Mouse (Mus musculus): ENCODE measurements around the gene Mia3.
"Not testable (repeated sequence)": the region's sequence is repeated elsewhere in the genome, so short reads cannot be mapped to it uniquely, and the experiment has no call there.

Mia3 gene

GRCm38 (mm10) chr1:183369427-183370014, at the start of gene Mia3:
Gene Mia3 (minus strand): TSS chr1:183369553.
- peak; percentile 94 to 98 for DNase-seq

DNA sequence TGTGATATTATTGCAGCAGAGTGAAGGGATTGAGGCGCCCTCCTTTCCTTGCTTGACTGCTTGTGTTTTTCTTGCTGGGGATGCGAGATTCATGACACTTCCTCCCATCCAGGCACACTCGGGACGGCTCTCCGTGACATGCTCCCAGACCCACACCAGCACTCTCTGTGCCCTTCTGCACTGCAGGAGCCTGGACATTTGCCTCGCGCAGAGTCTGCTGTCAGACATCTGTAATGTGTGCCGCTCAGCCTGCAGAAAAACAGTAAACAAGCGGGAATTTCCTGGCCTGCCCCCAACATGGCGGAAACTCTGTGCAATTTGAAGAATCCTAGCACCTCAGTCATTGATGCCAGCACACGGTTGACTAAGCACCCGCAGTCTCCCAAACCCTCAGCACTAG, 48.5 kb upstream of the Mia3 start, which contains the start of gene Hhipl2:
TSS of gene Hhipl2 (plus strand) at position 343 of the 400 bp plus-strand sequence.
- DNase-seq, result no peak

GRCm38 (mm10) chr1:183414081-183414727, 44.9 kb upstream of the Mia3 start:
- no peak for DNase-seq

DNA sequence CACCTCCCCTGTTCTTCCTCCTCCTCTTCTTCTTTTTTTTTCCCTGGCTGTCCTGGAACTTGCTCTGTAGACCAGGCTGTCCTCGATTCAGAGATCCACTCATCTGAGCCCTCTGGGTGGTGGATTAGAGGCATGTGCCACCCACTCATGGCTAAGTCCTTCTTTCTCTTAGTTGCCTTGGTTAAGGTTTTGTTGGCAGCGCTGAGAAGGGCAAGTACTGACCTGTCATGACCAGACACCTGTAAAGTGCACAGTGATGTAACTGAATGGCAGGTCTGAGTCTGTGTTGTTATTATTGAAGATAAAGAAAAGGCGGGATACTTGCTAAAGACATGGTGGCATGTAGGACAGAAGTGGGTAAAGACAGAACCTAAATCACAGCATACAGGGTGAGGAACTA, 34.0 kb upstream of the Mia3 start:
- DNase-seq, result no peak

DNA sequence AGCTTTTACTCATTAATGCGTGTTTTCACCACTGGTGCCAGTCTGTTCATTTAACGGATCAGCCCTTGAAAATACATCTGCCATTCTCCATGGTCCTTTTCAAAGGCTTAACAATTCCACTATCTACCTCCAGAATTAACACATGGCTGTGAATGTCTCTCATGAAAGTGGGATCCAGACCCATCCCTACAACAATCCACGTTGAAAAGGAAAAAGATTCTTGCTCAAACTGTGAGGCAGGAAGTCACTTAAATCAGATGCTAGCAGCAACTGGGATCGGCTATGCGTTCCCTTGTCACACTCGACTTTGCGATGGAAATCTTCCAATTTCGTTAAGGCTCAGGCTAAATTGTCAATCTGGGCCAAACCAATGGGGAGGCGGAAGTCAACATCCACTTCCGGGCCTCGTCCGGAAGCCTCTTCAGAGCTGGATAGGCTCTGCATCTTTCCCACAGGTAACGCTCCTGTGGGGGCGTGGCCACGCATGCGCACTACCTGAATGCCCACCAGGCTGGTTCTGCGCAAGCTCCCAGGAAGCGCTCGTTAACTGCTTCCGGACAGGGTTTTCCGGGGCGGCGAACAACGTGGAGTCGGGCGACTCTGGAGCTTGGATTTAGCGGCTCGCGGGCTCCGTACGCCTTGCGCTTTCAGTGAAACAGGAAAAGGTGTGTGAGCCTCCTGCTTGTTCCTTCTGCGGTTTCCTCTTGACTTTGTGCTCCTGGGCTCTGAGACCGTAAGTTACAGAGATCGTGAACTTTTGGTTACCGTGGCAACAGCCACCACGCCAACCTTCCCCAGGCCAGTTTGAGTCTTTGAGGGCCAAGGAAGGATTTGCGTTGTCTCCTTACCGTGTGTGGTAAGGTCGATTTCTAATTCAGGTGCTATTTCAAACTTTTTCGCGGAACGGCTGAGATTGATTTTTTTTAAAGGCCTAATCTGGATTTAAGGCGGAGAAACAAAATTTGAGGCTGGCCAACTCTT, 19.4 kb upstream of the Mia3 start, which contains the start of gene Taf1a:
TSS of gene Taf1a (plus strand) at position 556 of the 981 bp plus-strand sequence.
- DNase-seq, result peak; percentile 89 to 96

GRCm38 (mm10) chr1:183387421-183387820, 18.1 kb upstream of the Mia3 start:
- not testable (repeated sequence) for DNase-seq

DNA sequence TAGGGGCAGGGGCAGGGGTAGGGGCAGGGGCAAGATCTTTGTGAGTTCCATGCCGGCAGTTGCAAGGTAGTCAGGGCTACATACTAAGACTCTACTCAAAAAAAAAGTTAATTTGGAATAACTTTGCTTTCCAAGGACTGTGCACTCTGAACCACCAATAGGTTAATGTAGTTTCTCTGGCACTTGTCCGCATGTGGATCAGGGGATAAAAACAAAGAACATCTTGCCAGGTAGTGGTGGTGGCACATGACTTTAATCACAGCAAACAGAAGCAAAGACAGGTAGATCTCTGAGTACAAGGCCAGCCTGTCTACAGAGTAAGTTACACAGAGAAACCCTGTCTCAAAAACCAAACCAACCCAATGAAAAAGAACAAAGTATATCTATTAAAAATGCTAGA, 13.3 kb upstream of the Mia3 start:
- no peak for DNase-seq

DNA sequence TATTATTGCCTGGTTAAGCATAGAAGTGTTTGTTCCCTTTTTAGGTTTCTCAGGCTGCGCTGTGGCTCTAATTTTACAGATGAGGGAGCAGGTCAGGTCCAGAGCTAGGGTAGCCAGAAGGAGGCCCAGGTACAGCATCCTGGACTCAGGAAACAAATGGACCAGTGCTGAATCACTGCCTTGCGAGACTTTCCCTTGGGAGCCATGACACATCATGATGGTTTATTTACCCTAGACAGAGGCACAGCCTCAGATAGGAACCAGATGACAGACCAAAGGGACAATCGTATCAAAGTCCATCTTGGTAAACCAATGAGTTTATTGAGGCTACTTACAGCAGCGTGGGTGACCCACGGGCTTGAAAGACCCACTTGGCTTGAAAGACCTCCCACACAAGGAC, 12.5 kb upstream of the Mia3 start:
- no peak for DNase-seq

GRCm38 (mm10) chr1:183379376-183379775, 10.0 kb upstream of the Mia3 start:
- not testable (repeated sequence) for DNase-seq

GRCm38 (mm10) chr1:183378321-183378941, 9.1 kb upstream of the Mia3 start:
- no peak for DNase-seq

GRCm38 (mm10) chr1:183377045-183377444, 7.7 kb upstream of the Mia3 start:
- DNase-seq, result no peak

DNA sequence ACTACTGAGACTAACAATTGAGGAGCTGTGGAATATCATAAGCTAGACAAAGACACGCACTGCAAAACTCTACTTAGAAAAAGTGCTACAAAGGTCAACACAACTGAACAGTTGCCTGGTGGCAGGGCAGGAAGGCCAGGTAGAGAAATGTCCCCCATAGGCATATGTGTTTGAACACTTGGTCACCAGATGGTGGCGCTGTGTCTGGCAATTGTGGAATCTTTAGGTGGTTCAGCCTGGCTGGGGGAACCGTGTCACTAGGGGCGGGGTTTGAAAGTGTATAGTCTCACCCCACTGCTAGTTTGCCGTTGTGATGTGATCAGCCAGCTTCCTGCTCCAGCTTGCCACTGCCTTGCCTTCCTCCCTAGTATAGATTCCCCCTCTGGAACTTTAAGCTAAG, 5.4 kb upstream of the Mia3 start:
- DNase-seq, result no peak

DNA sequence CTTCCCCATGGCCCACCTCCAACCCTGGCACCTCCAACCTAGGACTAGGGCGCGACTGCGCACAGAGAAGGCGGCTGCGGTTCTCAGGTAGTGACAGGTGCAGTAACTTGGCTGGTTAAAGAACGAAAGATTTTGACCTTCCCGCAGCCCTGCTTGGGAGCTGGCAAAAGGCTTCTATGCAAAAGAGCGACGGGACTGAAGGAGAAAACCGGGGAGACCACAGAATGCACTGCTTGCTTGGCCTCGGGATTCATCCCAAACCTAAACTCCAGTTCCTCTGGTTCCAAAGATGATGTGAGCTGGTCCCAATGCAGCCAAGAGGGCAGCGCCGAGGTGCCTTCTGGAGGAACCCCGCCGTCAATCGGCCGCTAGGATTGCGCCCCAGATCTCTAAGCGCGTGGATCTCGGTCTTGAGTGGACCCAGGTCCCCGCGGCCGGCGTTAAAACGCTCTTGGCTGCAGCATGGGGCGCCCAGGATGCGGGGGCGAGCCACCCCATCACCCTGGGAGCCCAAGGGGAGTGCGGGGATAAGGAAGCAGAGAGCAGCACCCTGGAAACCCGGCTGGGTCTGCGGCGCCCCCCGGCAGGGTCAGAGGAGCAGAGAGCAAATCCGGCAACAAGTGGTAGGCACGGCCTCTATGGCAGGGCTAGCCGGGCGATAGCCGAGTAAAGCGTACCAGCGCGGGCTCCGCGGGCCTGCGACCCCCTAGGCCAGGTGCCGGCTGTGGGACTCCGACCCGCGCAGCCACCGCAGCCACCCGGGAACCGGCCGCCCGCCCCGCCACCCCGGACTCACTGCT, 552 bp downstream of the Mia3 start:
- DNase-seq, result peak; percentile 18 to 53

GRCm38 (mm10) chr1:183366361-183366760, 3.0 kb downstream of the Mia3 start:
- DNase-seq, result no peak

DNA sequence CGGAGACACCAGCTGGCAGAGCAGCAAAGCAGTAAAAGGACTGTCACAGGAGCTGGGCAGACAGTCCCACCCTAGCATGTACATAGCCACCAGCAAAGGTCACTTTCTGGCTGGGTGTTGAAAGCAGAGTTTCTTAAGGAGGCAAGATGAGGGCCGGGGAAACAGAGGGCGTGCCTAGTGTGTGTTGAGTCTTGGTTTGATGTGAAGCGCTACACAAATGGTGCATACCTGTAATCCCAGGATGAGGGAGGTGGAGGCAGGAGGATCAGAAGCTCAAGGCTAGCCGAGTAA, 5.8 kb downstream of the Mia3 start:
- no peak for DNase-seq

- DNase-seq, result no peak
Observed at GRCm38 (mm10) chr1:183362729-183363576, 6.4 kb downstream of the Mia3 start.

DNA sequence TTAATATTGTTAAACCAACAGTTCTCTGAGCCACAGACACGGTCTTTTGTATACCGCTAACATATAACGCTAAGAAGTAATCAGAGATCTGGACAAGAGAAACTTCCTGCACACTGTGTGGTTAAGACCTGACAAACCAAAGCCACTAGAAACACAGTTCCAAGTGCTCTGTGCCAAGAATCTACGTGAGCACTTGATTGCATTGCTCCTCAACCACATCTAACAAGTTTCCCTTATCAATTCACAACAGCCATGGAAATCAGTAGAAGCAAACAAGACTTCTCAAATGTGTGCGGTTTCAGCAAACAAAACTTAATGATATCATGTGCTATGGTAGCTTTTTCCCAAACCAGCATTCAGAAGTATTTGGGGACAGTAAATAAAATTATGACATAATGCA, 7.1 kb downstream of the Mia3 start:
- DNase-seq, result no peak

DNA sequence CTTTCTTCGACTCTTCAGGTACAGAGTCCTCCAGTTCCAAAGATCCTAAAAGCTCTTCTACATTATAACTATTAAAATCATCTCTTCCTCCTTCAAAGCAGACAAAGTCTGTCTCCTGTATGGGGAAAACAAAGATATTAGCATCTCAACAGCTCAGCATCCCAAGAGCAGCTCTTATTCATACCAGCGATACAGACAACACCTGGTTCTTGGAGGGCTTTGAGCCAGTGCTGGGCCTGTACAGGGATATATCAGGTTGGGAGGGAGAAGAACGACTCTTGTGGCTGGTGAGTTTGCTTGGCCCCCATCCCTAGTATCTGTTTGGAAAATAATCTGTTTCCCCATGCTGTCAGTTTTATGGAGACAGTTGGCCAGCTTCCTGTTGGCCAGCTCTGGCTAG, 10.5 kb downstream of the Mia3 start:
- DNase-seq, result no peak

DNA sequence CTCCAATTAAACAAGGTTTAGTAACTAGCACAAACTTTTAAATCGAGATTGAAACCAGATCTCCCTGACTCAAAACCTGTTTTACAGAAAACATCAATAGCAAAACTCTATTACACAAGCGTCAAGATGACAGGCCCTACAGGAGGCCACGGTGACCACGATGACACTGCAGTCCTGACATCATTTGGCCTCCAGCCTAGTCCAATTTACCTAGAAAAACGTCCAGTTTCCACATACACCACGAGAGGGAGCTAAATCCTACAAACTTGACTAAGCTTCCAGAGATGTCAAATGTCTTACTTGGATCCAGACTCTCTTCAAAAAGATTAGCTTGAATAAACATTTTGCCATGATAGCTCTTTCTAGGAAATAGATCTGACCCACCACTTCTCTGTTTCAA, 19.5 kb downstream of the Mia3 start:
- peak; percentile 41 to 77 for DNase-seq

GRCm38 (mm10) chr1:183345817-183346195, 23.5 kb downstream of the Mia3 start:
- DNase-seq, result no peak
